Mouse (Mus musculus) MEL (cell line): ENCODE measurements around the gene Mfsd4b5.

Source experiments
- BHLHE40 ChIP-seq: IDR thresholded peaks from 2 replicates; pipeline ENCODE4 v1.6.1; 2012; ENCODE audit warnings: low read depth, mild to moderate bottlenecking, inconsistent platforms, low read length, improper control_type of control experiment, borderline replicate concordance
- CHD2 ChIP-seq: IDR thresholded peaks from 2 replicates; pipeline ENCODE4 v1.6.1; 2011; ENCODE audit warnings: low read length, improper control_type of control experiment
- CTCF ChIP-seq, 3 experiments: IDR thresholded peaks in 2 of 3; conservative IDR thresholded peaks in 1 of 3; 2 replicates each; pipeline ENCODE4 v1.5.1; 2011 to 2012; ENCODE audit warnings: low read length in 3 of 3, low read depth in 2 of 3, mild to moderate bottlenecking in 2 of 3, improper control_type of control experiment in 1 of 3, inconsistent platforms in 1 of 3, mixed read lengths in 1 of 3, moderate library complexity in 1 of 3; ENCODE audit not compliant: control insufficient read depth in 1 of 3, insufficient read depth in 1 of 3, poor library complexity in 1 of 3, severe bottlenecking in 1 of 3
- E2F4 ChIP-seq: IDR thresholded peaks from 2 replicates; pipeline ENCODE4 v1.6.1; 2011; ENCODE audit warnings: low read depth, low read length, improper control_type of control experiment, borderline replicate concordance
- EP300 ChIP-seq, 2 experiments: IDR thresholded peaks; 2 replicates each; pipeline ENCODE4 v1.6.1; 2011; ENCODE audit warnings: improper control_type of control experiment in 2 of 2, low read length in 2 of 2, low read depth in 1 of 2, mild to moderate bottlenecking in 1 of 2
- GATA1 ChIP-seq: IDR thresholded peaks from 2 replicates; pipeline ENCODE4 v1.6.1; 2011; ENCODE audit warnings: low read depth, low read length, improper control_type of control experiment
- MAFK ChIP-seq: IDR thresholded peaks from 2 replicates; pipeline ENCODE4 v1.6.1; 2011; ENCODE audit warnings: low read depth, mild to moderate bottlenecking, low read length, improper control_type of control experiment, borderline replicate concordance
- MAX ChIP-seq: IDR thresholded peaks from 2 replicates; pipeline ENCODE4 v1.6.1; 2011; ENCODE audit warnings: low read length, improper control_type of control experiment
- POLR2A ChIP-seq, 2 experiments: IDR thresholded peaks; 2 replicates each; pipeline ENCODE4 v1.6.1; 2011 to 2012; ENCODE audit warnings: low read length in 2 of 2, mild to moderate bottlenecking in 2 of 2, control low read depth in 1 of 2, improper control_type of control experiment in 1 of 2, low read depth in 1 of 2, moderate library complexity in 1 of 2; ENCODE audit not compliant: control insufficient read depth in 1 of 2, insufficient read depth in 1 of 2, poor library complexity in 1 of 2
- POLR2AphosphoS2 ChIP-seq: IDR thresholded peaks from 2 replicates; pipeline ENCODE4 v1.6.1; 2011; ENCODE audit warnings: low read length, improper control_type of control experiment
- RCOR1 ChIP-seq: IDR thresholded peaks from 2 replicates; pipeline ENCODE4 v1.6.1; 2012; ENCODE audit warnings: low read depth, mild to moderate bottlenecking, inconsistent platforms, low read length, improper control_type of control experiment
- UBTF ChIP-seq: IDR thresholded peaks from 2 replicates; pipeline ENCODE4 v1.6.1; 2012; ENCODE audit warnings: low read depth, mild to moderate bottlenecking, inconsistent platforms, low read length, improper control_type of control experiment, moderate library complexity, borderline replicate concordance; ENCODE audit not compliant: insufficient read depth
- ZKSCAN1 ChIP-seq: IDR thresholded peaks from 2 replicates; pipeline ENCODE4 v1.6.1; 2012; ENCODE audit warnings: low read depth, mild to moderate bottlenecking, inconsistent platforms, low read length, improper control_type of control experiment, moderate library complexity

DNA sequence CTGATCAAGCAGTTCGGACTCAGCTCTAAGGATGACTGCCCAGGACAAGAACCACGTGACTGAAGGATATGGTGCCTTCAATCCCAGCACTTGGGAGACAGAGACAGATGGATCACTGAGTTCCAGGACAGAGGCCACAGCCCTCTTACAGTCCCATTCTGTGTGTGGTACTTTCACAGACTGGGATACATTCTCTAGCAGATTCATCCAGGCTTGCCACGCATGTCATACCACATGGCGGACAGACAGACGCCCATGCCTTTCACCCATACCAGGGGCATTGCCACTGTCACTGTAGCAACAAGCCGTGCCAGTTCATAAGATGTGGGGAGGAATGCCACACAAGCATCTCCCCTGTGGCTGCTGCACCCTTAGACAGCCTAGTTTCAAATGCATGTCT is 44.3 kb upstream of the Mfsd4b5 start:
- TF ChIP-seq GATA1, result no peak
- no peak for TF ChIP-seq MAX
- TF ChIP-seq UBTF, result no peak
- TF ChIP-seq POLR2AphosphoS2, result no peak
- no peak for TF ChIP-seq CTCF (IDR thresholded peaks at IDR 0.05 in 2 of 3, conservative IDR thresholded peaks at IDR 0.05 in 1 of 3; ENCODE audit: control insufficient read depth in 1 of 3, insufficient read depth in 1 of 3, low read depth in 2 of 3, low read length in 3 of 3, poor library complexity in 1 of 3, severe bottlenecking in 1 of 3)
- TF ChIP-seq E2F4, result no peak
- TF ChIP-seq ZKSCAN1, result no peak
- no peak for TF ChIP-seq BHLHE40
- no peak for TF ChIP-seq POLR2A (IDR thresholded peaks at IDR 0.05; ENCODE audit: control insufficient read depth in 1 of 2, insufficient read depth in 1 of 2, low read depth in 1 of 2, low read length in 2 of 2, poor library complexity in 1 of 2)
- no peak for TF ChIP-seq EP300 (IDR thresholded peaks at IDR 0.05; ENCODE audit: low read depth in 1 of 2, low read length in 2 of 2)
- TF ChIP-seq RCOR1, result no peak
- TF ChIP-seq MAFK, result no peak
- no peak for TF ChIP-seq CHD2
